Mouse (Mus musculus) left cerebral cortex, adult 11 months (tissue): Measurements from ENCODE around the gene C1rl.
"Not testable (repeated sequence)": the region's sequence is repeated elsewhere in the genome, so short reads cannot be mapped to it uniquely, and the experiment has no call there.

ENCODE experiments used
- DNase-seq: peaks from one replicate; pipeline ENCODE4 v3.0.0; 2022; ENCODE audit warnings: low spot score

The C1rl gene

GRCm38 (mm10) chr6:124492842-124493561 is at the start of gene C1rl:
C1rl (plus strand) TSS chr6:124493113.
- peak; percentile 37 for DNase-seq

- no peak for DNase-seq
These were observed 49.6 kb upstream of the C1rl start for GRCm38 (mm10) chr6:124443338-124443737.

- DNase-seq, result no peak
These were observed 46.9 kb upstream of the C1rl start for GRCm38 (mm10) chr6:124446024-124446423.

GRCm38 (mm10) chr6:124446459-124446858 is 46.5 kb upstream of the C1rl start:
- DNase-seq, result no peak

- DNase-seq, result no peak
These were observed 45.6 kb upstream of the C1rl start for GRCm38 (mm10) chr6:124447356-124447755.

GRCm38 (mm10) chr6:124448186-124448852 is 44.6 kb upstream of the C1rl start:
- no peak for DNase-seq

- no peak for DNase-seq
These were observed 43.8 kb upstream of the C1rl start for GRCm38 (mm10) chr6:124448959-124449667.

GRCm38 (mm10) chr6:124449668-124450383 is 43.1 kb upstream of the C1rl start:
- DNase-seq, result no peak

- DNase-seq, result no peak
These were observed 40.9 kb upstream of the C1rl start for GRCm38 (mm10) chr6:124451995-124452394.

- DNase-seq, result no peak
These were observed 39.2 kb upstream of the C1rl start for GRCm38 (mm10) chr6:124453756-124454155.

- DNase-seq, result no peak
These were observed 36.7 kb upstream of the C1rl start for GRCm38 (mm10) chr6:124456243-124456642.

GRCm38 (mm10) chr6:124457827-124458226 is 35.1 kb upstream of the C1rl start:
- no peak for DNase-seq

GRCm38 (mm10) chr6:124458505-124458904 is 34.4 kb upstream of the C1rl start:
- DNase-seq, result no peak

GRCm38 (mm10) chr6:124459388-124459787 is 33.5 kb upstream of the C1rl start:
- DNase-seq, result no peak

GRCm38 (mm10) chr6:124463881-124464291 is 29.0 kb upstream of the C1rl start:
- no peak for DNase-seq

GRCm38 (mm10) chr6:124464305-124465271 is 28.3 kb upstream of the C1rl start, which contains the start of gene Clstn3:
Clstn3 (minus strand) TSS chr6:124464794.
- DNase-seq, result peak; percentile 91

GRCm38 (mm10) chr6:124465299-124465698 is 27.6 kb upstream of the C1rl start:
- no peak for DNase-seq

- no peak for DNase-seq
These were observed 27.2 kb upstream of the C1rl start for GRCm38 (mm10) chr6:124465729-124466128.

GRCm38 (mm10) chr6:124471121-124471520 is 21.8 kb upstream of the C1rl start:
- no peak for DNase-seq

GRCm38 (mm10) chr6:124471783-124472638 is 20.9 kb upstream of the C1rl start:
- not testable (repeated sequence) for DNase-seq
